Mouse (Mus musculus) cerebellum, adult 2 months (tissue): ENCODE results near the gene Angpt4.

Experiments
- CTCF ChIP-seq: fragments of 200-500 bp; IDR thresholded peaks from 2 replicates; pipeline ENCODE4 v1.5.1; 2011; ENCODE audit warnings: low read depth, mild to moderate bottlenecking, control low read depth, low read length, moderate library complexity, borderline replicate concordance; ENCODE audit not compliant: insufficient read depth
- POLR2A ChIP-seq: fragments of 200-500 bp; IDR thresholded peaks from 2 replicates; pipeline ENCODE4 v1.6.1; 2011; ENCODE audit warnings: low read length, control low read depth, borderline replicate concordance; ENCODE audit not compliant: insufficient read depth

- TF ChIP-seq CTCF (no peak), POLR2A (no peak)
Observed at GRCm38 (mm10) chr2:151967176-151967750, 56.3 kb downstream of the Angpt4 start.
